Mouse (Mus musculus) neural tube, embryonic 13.5 days (tissue): ENCODE measurements around the gene Mfap4. TPM values are rescaled to one million over a fixed set of nuclear protein-coding genes. Genes with fewer than 3 reads are reported as not detected.

ENCODE experiments used
- ATAC-seq: fragments of 200-750 bp; cut with Nextera tagmentation; 2 replicates; pipeline ENCODE4 v1.8.0; 2017; ENCODE audit warnings: low read depth, mild to moderate bottlenecking, moderate TSS enrichment, moderate library complexity
- H3K27ac ChIP-seq: fragments of 300-500 bp; sonication (generic); replicated peaks from 2 replicates; pipeline ENCODE4 v1.5.1; 2015; ENCODE audit warnings: moderate library complexity, mild to moderate bottlenecking, inconsistent platforms
- H3K27me3 ChIP-seq: fragments of 300-500 bp; sonication (generic); 2 replicates; pipeline ENCODE4 v1.6.1; 2015; ENCODE audit warnings: mild to moderate bottlenecking, inconsistent platforms
- H3K36me3 ChIP-seq: fragments of 300-500 bp; sonication (generic); 2 replicates; pipeline ENCODE4 v1.6.1; 2015; ENCODE audit warnings: mild to moderate bottlenecking, inconsistent platforms
- H3K4me1 ChIP-seq: fragments of 300-500 bp; sonication (generic); replicated peaks from 2 replicates; pipeline ENCODE4 v1.6.1; 2015; ENCODE audit warnings: inconsistent platforms
- H3K4me2 ChIP-seq: fragments of 300-500 bp; sonication (generic); 2 replicates; pipeline ENCODE4 v1.6.1; 2015; ENCODE audit warnings: inconsistent platforms, mild to moderate bottlenecking, moderate library complexity
- H3K4me3 ChIP-seq: fragments of 300-500 bp; sonication (generic); 2 replicates; pipeline ENCODE4 v1.5.1; 2015; ENCODE audit warnings: mild to moderate bottlenecking, inconsistent platforms
- H3K9ac ChIP-seq: fragments of 300-500 bp; sonication (generic); 2 replicates; pipeline ENCODE4 v1.6.1; 2015; ENCODE audit warnings: moderate library complexity, mild to moderate bottlenecking, inconsistent platforms
- H3K9me3 ChIP-seq: fragments of 300-500 bp; sonication (generic); 2 replicates; pipeline ENCODE4 v1.6.1; 2016; ENCODE audit warnings: inconsistent platforms
- WGBS: fragments of 180-500 bp; shearing (Covaris S2); methylation state at CpG from one replicate; pipeline ENCODE4 v1.1.7; 2015; 5-methylcytosine and 5-hydroxymethylcytosine counted together
- polyA plus RNA-seq: library from polyadenylated mRNA; unstranded; fragments of >200 nt; fragmentation: Nextera tagmentation; extraction: Ambion mirVana; gene quantifications from 2 replicates; pipeline ENCODE4 v1.2.1, GENCODE M21; 2015

Mfap4 gene
- 91.0 and 108 TPM in 2 replicates for polyA plus RNA-seq

DNA sequence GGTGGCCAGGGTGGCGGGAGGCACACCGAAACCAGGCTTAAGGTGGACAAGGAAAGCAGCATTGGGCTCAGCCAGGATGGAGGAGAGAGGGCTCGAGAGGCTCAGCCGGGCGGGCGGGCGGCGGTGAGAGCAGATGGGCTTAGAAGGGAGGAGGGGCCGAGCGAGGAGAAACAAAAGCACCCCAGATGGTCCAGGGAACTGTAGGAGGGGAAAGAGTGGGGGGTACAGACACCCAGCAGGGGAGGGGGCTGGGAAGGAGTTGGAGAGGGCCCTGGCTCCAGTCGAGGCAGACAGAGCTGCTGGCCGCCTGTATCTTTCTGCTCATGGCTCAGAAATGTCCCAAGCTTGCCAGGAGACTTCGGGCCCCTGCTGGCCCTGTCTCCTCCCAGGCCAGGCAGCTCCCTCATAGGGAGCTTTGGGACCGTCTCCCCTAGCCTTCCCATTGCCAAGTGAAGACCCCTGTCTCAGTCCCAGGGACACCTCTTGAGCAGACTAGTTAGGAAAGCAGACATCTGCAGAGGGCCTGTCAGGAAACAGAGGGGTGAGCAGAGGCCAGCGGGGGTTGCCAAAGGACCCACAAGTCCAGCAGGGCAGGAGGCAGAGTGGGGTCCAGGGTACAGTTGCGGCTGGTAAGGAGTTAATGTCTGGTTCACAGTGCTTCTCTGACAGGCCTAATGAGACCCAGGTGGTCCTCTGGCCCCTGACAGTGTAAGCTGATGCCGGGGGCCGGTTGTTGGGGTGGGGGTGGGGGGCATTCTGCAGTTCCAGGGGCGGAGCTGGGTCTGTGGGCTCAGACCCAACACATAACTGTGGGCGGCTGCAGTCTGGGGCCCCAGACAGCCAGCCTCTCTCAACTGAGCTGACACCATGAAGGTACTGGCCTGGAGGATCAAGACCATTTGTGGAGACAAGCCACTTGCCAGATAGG lies at the start of gene Mfap4:
Mfap4 (plus strand) TSS at position 819 of the 928 bp plus-strand sequence.
- ATAC-seq, result peak; percentile 85
- H3K27me3 ChIP-seq, result no peaks in the 10 kb centered on the region
- peaks cover 25% of the 10 kb centered on the region for H3K36me3 ChIP-seq
- peak within 1 kb of the TSS; percentile 95 for H3K27ac ChIP-seq
- H3K9ac ChIP-seq, result peak within 1 kb of the TSS; percentile 65
- 5% methylated on average over 20 of the region's 20 CpGs for WGBS
- peak within 1 kb of the TSS; percentile 31 for H3K4me3 ChIP-seq
- H3K4me2 ChIP-seq, result peak within 1 kb of the TSS; percentile 51
- peaks cover 67% of the 10 kb centered on the region for H3K4me1 ChIP-seq
- no peaks in the 10 kb centered on the region for H3K9me3 ChIP-seq

- Histone ChIP-seq H3K27me3 (no peaks in the 10 kb centered on the region), H3K9ac (no peak overlapping the region), H3K36me3 (no peaks in the 10 kb centered on the region), H3K4me1 (peaks cover 31% of the 10 kb centered on the region), H3K9me3 (no peaks in the 10 kb centered on the region), H3K4me3 (no peak overlapping the region), H3K27ac (peak overlapping the region; percentile 75; the same call in 1 of the 2 replicates), H3K4me2 (no peak overlapping the region)
- 0 out of 2 replicates have a peak, but pooled peaks have one; percentile 38 for ATAC-seq
- WGBS, result 77% methylated on average over 2 of the region's 2 CpGs
These were observed 48.9 kb upstream of the Mfap4 start for GRCm38 (mm10) chr11:61436298-61436697.

GRCm38 (mm10) chr11:61439170-61439569 lies 46.1 kb upstream of the Mfap4 start:
- H3K27ac ChIP-seq, result no peak overlapping the region
- no peaks in the 10 kb centered on the region for H3K9me3 ChIP-seq
- peaks cover 29% of the 10 kb centered on the region for H3K4me1 ChIP-seq
- H3K9ac ChIP-seq, result no peak overlapping the region
- H3K4me3 ChIP-seq, result no peak overlapping the region
- no peak overlapping the region for H3K4me2 ChIP-seq
- ATAC-seq, result no peak
- no peaks in the 10 kb centered on the region for H3K27me3 ChIP-seq
- H3K36me3 ChIP-seq, result no peaks in the 10 kb centered on the region
- 85% methylated on average over 3 of the region's 3 CpGs for WGBS

DNA sequence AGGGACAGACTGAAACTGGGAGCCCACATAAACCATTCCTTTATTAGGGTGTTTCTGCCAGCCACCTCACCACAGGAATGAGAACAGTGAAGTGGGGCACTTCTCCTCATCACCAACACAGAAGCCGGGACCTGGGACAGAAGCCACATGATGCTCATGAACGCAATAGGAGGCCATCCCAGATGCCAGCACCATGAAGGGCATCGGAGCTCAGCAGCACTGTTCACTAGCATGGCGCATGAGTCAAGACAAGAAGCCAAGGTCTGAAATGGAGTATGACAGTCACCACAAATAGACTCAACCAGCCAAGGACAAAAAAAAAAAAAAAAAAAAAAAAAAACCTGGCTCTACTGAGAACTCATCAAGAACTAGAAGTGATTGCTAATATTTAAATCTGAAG lies 44.8 kb upstream of the Mfap4 start:
- Histone ChIP-seq H3K9ac (no peak overlapping the region), H3K27me3 (no peaks in the 10 kb centered on the region)

GRCm38 (mm10) chr11:61441670-61442069 lies 43.6 kb upstream of the Mfap4 start:
- Histone ChIP-seq H3K27ac (no peak overlapping the region), H3K4me3 (no peak overlapping the region), H3K9me3 (no peaks in the 10 kb centered on the region), H3K27me3 (no peaks in the 10 kb centered on the region), H3K4me2 (no peak overlapping the region), H3K9ac (no peak overlapping the region), H3K36me3 (no peaks in the 10 kb centered on the region), H3K4me1 (peaks cover 4% of the 10 kb centered on the region; the same call in 1 of the 2 replicates)
- no peak for ATAC-seq
- 84% methylated on average over 7 of the region's 7 CpGs for WGBS

More for the DNA sequence above, 44.8 kb upstream of the Mfap4 start:
- WGBS, result 91% methylated on average over 4 of the region's 4 CpGs
- no peak overlapping the region for H3K4me2 ChIP-seq
- no peak overlapping the region for H3K4me3 ChIP-seq
- H3K36me3 ChIP-seq, result no peaks in the 10 kb centered on the region
- no peaks in the 10 kb centered on the region for H3K9me3 ChIP-seq
- H3K27ac ChIP-seq, result no peak overlapping the region
- H3K4me1 ChIP-seq, result peaks cover 16% of the 10 kb centered on the region
- ATAC-seq, result no peak

DNA sequence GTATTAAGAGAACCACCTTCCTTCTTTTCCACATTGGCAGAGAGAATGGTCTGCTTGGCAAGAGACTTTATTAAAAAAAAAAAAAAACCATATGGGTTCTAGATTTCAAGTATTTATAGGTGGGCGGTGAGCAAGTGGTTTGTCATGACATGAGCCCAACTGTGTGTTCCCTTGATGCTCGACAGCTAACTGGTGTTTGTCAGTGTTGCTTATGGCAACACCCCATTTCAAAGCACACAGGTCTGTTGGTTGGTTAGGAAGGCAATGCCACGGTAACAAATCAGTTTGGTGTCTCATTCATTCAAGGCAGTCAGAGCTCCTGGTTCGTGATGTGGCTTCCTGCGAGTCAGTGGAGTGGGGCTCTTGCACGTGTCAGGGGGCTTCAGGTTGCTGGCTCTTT lies 41.4 kb upstream of the Mfap4 start:
- no peak overlapping the region for H3K4me3 ChIP-seq
- H3K4me2 ChIP-seq, result no peak overlapping the region
- no peaks in the 10 kb centered on the region for H3K36me3 ChIP-seq
- H3K27ac ChIP-seq, result no peak overlapping the region
- H3K4me1 ChIP-seq, result peaks cover 9% of the 10 kb centered on the region
- H3K9ac ChIP-seq, result no peak overlapping the region
- H3K27me3 ChIP-seq, result no peaks in the 10 kb centered on the region
- no peak for ATAC-seq
- H3K9me3 ChIP-seq, result no peaks in the 10 kb centered on the region
- 89% methylated on average over 6 of the region's 6 CpGs for WGBS

DNA sequence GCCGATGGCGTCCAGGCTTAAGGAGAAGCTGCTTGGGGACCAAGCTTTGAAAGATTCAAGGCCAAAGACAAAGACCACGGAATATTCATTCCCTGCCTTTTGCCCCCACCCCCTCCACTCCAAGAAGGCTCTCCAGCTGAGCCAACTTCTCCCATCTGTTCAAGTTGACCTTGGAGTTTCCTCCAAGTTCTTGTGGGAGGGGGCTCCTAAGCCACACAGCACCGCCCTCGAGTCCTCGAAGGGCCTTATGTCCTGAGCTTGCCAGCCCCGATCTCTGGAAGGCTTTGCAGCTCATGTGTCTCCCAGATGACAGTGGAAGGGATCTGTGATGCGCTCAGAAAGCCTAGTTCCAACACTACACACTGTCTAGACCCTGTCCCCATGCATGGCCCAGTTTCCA lies 37.9 kb upstream of the Mfap4 start:
- no peaks in the 10 kb centered on the region for H3K9me3 ChIP-seq
- no peak overlapping the region for H3K4me2 ChIP-seq
- no peak overlapping the region for H3K27ac ChIP-seq
- WGBS, result 78% methylated on average over 8 of the region's 8 CpGs
- no peak overlapping the region for H3K4me3 ChIP-seq
- no peaks in the 10 kb centered on the region for H3K36me3 ChIP-seq
- H3K9ac ChIP-seq, result no peak overlapping the region
- H3K27me3 ChIP-seq, result no peaks in the 10 kb centered on the region
- peaks cover 21% of the 10 kb centered on the region for H3K4me1 ChIP-seq
- no peak for ATAC-seq

GRCm38 (mm10) chr11:61448041-61448440 lies 37.2 kb upstream of the Mfap4 start:
- Histone ChIP-seq H3K9ac (no peak overlapping the region), H3K4me1 (peaks cover 29% of the 10 kb centered on the region), H3K27me3 (no peaks in the 10 kb centered on the region), H3K4me3 (no peak overlapping the region), H3K27ac (no peak overlapping the region), H3K9me3 (no peaks in the 10 kb centered on the region), H3K4me2 (no peak overlapping the region), H3K36me3 (no peaks in the 10 kb centered on the region)
- WGBS, result 55% methylated on average over 5 of the region's 5 CpGs
- no peak for ATAC-seq

- no peaks in the 10 kb centered on the region for H3K27me3 ChIP-seq
- peak overlapping the region; percentile 39 for H3K27ac ChIP-seq
- no peak overlapping the region for H3K9ac ChIP-seq
- no peak overlapping the region for H3K4me2 ChIP-seq
- H3K9me3 ChIP-seq, result no peaks in the 10 kb centered on the region
- H3K36me3 ChIP-seq, result no peaks in the 10 kb centered on the region
- ATAC-seq, result no peak
- 72% methylated on average over 9 of the region's 9 CpGs for WGBS
- no peak overlapping the region for H3K4me3 ChIP-seq
- peaks cover 35% of the 10 kb centered on the region for H3K4me1 ChIP-seq
These were observed 36.5 kb upstream of the Mfap4 start for GRCm38 (mm10) chr11:61448599-61449225.

- Histone ChIP-seq H3K9me3 (no peaks in the 10 kb centered on the region), H3K36me3 (no peaks in the 10 kb centered on the region), H3K9ac (no peak overlapping the region), H3K27ac (no peak overlapping the region), H3K4me3 (no peak overlapping the region), H3K4me1 (peaks cover 42% of the 10 kb centered on the region), H3K4me2 (no peak overlapping the region), H3K27me3 (no peaks in the 10 kb centered on the region)
- WGBS, result 76% methylated on average over 24 of the region's 24 CpGs
- no peak for ATAC-seq
These were observed 35.5 kb upstream of the Mfap4 start for GRCm38 (mm10) chr11:61449499-61450292.

DNA sequence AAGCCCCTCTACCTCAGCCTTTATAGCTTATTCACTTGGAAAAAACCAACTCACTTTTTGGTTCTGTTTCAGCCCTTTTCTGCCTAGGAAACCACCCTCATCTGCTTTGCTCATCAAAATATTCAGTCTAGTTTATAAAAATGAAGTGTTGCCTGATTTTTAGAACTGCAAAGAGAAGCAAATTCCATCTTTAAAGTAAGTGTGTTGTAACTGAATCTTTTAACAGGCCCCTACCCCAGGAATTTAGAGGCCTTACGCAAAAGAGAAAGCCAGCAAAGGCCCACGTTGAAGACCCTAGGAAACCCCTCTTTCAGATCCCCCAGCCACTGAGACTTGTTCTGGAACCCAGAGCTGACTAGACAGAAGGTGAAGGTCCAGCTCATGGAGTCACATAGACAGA lies 21.2 kb upstream of the Mfap4 start:
- Histone ChIP-seq H3K27ac (no peak overlapping the region), H3K4me3 (no peak overlapping the region), H3K36me3 (no peaks in the 10 kb centered on the region), H3K4me1 (no peaks in the 10 kb centered on the region), H3K9me3 (no peaks in the 10 kb centered on the region), H3K4me2 (no peak overlapping the region), H3K9ac (no peak overlapping the region), H3K27me3 (no peaks in the 10 kb centered on the region)
- ATAC-seq, result no peak
- 79% methylated on average over 2 of the region's 2 CpGs for WGBS

- H3K4me1 ChIP-seq, result no peaks in the 10 kb centered on the region
- H3K4me3 ChIP-seq, result no peak overlapping the region
- no peak for ATAC-seq
- no peak overlapping the region for H3K27ac ChIP-seq
- H3K4me2 ChIP-seq, result no peak overlapping the region
- 64% methylated on average over 4 of the region's 4 CpGs for WGBS
- H3K27me3 ChIP-seq, result no peaks in the 10 kb centered on the region
- H3K9me3 ChIP-seq, result no peaks in the 10 kb centered on the region
- H3K36me3 ChIP-seq, result no peaks in the 10 kb centered on the region
- no peak overlapping the region for H3K9ac ChIP-seq
These were observed 19.8 kb upstream of the Mfap4 start for GRCm38 (mm10) chr11:61465422-61465821.
